Mouse (Mus musculus): Measurements from ENCODE around the gene Stum.
"Not testable (repeated sequence)": the region's sequence is repeated elsewhere in the genome, so short reads cannot be mapped to it uniquely, and the experiment has no call there.

The Stum gene

DNA sequence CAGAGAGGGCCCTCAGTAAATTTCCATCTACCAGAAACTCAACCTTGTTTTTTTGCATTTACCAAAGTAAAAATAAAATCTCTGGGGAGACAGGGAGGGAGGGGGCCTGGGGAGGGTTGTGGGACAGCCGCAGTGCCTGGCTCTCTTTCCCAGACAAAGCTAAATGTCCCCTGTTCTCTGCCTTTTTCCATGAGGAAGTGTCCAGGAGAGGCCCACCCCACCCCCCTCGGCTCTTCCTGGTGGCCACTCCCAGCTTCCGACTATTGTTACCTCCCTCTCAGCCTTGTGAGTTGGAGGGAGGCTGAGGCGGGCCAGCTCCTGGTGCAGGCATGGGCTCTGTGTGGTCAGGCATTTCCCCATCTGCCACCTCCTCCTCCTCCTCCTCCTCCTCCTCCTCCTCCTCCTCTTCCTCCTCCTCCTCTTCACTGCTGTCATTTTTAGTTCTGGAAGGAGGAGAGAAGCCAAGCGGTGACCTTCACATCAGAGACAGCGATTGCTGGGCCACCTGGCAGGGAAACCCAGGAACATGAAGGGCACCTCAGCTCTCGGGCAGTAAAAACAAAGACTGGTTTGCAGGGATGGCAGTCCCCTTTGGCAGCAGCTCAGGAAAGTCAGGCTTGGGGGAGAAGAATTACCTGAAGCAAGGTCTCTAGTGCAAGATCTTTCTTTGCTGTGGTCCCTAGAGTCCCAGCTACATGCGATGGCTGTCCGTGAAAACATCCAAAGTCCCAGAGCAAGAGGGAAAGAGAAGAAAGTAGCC is 77.5 kb downstream of the Stum start:
- DNase-seq (ENCODE audit: low read depth, low spot score) = no peak

DNA sequence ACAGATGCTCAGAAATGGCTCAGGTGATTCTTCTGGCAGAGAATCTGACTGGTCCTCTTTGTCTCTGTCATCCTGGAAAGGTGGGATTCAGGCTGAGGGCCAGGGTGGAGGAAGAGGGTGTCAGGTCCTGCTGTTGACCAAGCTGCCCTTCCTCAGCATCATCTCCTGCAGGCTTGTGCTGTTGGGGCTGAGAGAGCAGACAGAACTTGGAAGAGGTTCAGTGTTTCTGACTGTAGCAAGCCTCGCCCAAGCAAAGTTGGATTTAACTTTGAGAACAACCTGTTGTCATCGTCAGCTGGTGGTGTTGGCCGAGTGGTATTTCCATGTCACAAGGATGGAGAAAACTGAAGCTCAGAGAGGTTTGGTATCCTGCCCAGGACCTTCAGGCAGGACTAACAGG is 78.6 kb downstream of the Stum start:
- DNase-seq (ENCODE audit: low read depth, low spot score) = no peak

DNA sequence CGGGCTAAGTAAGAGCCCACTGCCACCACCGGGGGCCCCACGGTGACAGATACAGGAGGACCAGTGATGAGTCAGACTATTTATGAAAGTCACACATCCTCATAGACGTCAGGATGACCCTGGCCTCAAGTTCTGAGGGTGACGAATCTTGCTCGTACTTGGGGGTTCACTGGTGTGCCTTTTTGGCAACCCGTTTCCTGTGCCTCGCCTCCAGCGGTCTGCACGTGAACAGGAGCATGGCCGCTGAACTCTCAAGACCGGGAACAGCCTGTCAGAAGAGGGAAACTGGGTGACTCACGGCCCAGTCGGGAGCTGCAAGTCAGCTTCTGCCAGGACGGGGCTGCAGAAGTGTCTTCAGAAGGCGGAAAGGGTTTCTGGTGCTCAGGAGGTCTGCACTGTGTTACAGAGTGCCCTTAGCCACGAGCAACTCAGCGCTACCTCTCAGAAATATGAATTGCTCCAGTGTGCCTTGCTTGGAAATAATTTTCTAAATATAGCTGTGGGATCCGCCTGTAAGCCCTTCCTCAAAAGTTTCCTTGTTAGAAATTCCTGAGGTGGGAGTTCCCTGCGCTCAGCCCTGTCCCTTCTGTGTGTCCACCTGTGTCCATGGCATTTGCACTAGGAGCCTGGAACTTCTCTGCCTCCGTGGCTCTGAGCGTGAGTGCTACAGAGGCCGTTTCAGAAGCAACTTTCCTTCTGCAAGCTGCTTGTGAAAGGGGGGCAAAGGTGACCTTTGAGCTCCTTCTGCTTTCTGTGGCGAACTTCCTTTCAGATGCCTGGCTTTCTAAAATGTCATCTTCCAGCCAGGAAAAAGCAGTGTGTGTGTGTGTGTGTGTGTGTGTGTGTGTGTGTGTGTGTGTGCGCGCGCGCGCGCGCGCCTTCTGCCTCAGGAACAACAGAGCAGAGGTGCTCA is 79.4 kb downstream of the Stum start:
- DNase-seq (ENCODE audit: low read depth, low spot score) = no peak

DNA sequence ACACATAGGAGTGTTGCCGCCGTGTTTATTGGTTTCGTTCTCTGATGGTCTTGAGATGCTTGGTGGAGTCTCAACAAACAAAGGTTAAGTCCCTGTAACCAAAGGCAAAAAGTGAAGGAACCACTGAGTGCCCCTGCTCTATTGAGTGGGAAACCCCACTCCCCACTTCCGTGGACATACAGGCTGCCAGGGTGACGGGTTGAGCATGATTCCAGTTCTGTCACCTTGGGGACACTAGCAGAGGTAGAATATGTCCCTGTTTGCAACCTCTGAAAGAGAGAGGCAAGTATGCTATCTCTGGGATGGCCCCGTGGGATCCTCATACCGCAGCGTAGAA is 80.0 kb downstream of the Stum start:
- no peak for DNase-seq (ENCODE audit: low read depth, low spot score)

DNA sequence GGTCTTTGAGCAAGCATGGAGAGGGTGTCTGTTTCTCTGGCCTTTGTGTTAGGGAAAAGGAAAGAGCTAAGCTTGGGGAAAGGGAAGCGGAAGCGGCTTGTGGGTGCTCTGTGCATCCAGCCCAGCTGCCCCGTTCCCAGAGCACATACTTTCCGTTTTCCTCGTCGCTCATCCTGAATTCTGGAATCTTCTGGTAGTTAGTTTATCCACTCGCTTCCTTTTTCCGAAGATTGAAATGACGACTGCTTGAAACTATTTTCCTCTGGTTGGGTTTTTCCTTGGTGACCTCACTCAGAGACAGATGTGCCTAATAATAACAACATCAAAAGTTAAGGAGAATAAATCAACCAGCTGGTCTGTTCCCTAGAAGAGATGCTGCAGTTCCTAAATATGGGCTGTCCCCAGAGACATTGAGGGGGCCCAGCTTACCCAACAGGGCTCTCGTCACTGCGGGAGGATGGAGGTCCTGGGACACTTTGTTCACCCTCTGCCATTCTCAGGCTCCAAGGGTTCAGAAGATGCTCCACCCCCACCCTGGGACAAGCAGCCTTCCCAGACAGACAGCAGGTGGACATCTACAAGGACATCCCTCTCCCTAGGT is 80.7 kb downstream of the Stum start:
- no peak for DNase-seq (ENCODE audit: low read depth, low spot score)

DNA sequence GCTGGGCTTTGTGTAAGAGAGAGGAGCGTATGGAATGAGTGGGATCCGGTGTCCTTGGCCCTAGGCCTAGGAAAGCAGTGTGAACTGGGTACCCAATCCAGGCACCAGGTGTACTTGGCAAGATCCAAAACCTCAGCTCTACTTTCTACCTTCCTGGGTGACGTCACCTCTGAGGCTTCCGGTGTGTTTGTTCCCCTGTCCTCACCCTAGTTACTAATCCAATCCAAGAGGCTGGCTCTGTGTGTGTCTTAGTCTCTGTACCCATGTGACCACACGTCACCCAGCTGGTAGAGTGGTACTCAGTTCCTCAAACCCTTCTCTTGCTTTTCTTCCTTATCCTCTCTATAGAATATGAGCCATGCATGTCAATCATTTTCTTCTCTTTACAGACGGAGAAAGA is 81.6 kb downstream of the Stum start:
- DNase-seq (ENCODE audit: low read depth, low spot score) = no peak

DNA sequence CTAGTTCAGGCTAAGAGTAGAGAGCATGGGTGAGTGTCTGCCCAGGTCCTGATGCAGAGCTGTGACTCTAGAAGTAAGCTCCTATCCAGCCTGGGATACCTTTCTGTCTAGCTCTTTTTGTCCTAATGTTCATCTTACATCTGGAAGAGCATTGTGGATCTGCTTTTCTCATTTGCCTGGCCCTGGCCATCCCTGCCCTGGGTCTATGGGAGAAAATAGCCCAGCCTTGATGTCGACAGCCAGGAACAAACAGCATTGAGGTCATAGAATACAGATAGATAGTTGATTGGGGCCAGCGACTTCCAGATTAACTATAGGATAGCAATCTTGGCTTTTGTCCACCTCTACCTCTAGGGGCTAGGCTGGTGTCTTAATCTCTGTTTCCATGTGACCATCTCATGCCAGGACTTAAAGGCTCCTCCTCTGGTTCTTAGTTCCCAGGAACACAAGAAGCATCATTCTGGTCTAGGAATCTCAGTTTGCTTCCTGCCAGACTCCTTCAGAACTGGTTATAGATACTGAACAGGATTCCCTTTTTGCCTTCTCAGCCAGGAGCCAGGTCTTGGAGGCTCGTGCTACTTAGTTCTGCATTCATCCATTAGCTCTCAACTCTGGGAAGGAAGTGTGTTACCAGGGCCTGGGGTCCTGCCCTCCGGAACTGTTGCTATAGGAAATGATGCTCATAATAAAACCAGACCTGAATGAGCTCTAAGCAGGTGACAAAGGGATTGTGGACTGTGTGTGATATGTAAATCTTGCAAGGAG is 82.4 kb downstream of the Stum start:
- DNase-seq (ENCODE audit: low read depth, low spot score) = no peak

DNA sequence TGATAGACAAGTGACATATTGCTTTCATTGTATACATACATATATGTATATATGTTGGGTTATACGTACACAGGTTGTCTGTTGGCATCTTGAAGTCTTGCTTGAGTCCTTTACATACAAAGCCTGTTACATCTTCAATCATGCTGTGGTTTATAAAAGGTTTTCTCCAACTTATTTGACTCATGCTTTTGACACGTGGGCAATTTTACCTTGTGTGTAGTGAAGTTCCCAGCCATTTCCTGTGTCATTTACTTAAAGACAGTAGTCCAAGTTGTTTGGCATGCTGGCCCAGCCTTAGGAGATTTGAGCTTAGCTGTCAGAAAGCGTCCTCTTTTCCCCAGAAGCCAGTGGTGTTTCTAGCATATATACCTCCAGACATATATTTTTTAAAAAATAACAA is 84.9 kb downstream of the Stum start:
- DNase-seq (ENCODE audit: low read depth, low spot score) = no peak

DNA sequence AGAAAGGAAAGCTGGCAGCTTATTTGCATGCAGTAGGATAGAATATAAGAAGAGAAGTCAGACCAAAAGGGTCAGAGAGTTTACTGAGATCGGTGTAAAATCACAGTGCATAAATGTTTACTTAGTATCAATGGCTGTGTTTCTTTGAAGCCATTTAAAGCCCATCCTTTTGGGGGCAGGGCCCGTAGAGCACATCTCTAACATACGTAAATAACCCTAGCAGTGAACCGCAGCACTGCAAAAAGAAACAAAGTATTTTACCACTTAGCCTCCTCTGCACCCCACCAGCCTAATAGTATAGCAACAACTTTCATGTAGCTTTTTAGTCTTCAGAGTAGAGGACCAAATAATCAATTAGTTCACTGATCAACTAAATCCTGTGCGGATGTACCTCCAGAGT is 85.6 kb downstream of the Stum start:
- no peak for DNase-seq (ENCODE audit: low read depth, low spot score)

DNA sequence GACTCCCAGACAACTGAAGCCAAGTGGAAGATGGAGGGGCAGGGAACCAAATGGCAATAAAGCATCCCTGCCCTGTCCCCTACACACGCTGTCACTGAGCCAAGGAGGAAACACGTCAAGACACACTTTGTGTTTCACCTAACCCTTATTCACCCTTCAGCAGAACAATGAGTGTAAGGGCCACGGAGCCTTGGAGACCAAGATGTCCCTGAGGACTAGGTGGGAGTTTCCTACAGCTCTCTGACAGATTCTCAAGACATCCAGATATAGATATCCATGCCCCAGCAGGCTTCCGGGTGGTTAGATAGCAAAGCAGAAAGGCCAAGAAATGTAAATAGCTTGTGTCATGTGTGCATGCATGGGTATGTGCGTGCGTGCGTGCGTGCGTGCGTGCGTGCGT is 89.4 kb downstream of the Stum start:
- no peak for DNase-seq (ENCODE audit: low read depth, low spot score)

DNA sequence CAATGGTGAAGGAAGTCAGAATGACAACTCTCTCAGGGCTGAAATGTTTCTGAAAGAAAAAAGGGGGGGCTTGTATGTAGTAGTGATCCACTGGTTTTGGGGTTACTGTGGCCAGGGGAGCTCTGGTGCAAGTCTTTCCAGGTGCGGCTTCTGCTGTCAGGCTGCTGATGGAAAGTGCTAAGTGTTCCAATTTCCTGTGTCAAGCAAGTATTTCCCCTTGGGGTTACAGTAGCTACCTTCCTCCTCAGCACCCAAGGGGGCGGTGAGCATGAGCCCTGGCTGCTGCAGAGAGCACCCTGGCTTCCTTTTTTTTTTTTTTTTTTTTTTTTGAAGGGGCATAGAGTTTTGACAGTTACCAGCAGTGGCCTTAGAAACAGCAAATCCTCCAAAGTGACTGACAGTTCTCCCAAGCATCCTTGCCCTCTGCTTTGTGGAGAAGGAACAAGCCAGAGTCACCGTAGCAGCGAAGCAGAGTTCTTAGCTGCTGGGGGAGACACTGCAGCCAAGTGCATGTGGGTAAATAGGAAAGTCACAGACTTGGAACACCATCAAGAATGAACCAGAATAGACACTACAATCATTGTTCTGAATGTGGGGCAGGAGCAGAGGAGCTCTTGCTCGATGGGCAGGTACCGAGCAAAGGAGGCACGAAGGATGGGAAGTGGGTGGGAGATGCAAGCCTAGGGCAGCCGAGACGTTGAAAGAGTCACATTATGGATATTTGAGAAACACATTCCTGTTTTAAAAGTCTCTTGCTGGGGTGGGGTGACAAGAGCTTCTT is 90.1 kb downstream of the Stum start:
- DNase-seq (ENCODE audit: low read depth, low spot score) = no peak

DNA sequence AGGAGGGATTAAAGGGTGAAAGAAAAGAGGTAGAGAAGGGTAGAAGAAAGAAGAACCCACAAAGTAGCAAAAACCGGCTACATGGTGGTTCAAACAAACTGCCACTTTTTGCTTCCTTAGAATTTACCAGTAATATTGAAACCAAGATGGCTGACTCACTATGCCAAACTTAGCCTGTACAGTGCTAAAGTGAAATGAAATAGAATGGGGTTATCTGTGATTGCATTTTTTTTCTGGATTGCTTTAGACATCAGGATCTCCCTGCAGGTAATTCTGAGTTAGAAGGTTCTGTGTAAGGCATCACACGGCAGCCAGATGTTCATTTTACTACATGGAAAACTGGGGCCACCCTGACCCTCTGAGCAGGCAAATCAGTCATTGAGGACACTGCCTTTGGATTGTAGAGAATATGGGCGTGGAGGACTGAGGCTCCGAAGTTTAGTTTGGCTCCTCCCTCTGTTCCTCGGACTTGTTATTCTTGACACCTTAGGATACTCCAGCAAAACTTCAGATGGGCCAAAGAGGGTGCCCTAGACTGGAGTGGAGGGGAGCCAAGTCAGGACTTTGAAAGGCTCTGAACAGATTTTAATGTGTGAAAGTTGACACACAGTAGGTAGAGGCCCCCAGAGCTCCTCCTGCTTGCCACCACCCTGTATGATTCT is 91.0 kb downstream of the Stum start:
- DNase-seq (ENCODE audit: low read depth, low spot score) = no peak

DNA sequence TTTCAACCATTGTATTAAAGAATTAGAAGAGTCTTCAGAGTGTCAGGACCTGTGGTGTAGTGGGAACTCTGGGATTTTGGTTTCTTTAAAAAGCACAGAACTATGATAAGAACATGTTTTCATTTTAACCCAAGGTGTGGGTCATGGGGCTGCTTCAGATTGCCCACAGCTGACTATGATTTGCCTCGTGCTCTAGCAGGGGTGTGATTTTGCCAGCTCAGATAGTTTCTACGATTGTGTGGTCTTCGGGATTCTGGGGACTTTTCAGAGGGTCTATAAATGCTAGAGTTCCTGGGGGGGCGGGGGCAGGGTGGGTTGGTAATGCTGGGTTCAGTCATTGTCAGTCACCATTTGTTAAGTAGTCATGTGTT is 91.7 kb downstream of the Stum start:
- no peak for DNase-seq (ENCODE audit: low read depth, low spot score)

DNA sequence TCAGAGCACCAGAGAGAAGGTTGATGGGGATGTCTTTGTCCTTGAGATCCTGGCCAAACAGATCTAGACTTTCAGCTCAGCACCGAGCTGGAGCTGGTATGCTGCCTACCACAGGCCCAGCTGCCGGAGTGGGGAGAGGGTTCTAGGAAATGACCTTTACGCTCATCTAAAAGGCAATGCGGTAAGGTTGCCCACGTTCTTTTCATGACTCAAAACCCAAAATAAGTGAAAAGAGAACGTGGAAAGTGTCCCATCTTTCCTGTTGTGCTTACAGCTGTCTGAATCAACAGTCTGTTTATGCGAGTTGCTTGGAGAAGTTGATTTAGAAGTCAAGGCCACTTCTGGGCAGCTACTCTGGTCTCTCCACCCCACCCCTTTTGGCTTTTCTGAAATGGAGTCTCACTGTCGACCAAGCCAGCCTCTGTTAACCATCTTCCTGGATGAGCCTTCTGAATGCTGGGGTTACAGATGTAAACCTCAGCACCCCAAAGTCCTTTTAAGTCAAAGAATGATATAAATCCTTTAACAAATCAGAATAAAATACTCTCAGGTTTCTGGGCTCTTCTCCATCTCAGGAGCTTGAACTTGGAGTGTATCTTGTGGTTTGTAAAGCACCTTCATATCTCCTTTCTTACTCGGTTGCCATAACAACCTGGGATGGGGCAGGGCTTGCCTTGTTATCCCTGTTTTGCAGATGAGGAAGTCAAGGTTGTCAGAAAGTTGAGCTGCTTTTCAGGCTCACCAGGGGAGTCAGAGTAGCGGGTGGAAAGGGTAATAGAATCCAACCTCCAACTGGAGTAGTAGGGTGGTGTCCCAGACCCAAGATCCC is 92.3 kb downstream of the Stum start:
- DNase-seq (ENCODE audit: low read depth, low spot score) = no peak

DNA sequence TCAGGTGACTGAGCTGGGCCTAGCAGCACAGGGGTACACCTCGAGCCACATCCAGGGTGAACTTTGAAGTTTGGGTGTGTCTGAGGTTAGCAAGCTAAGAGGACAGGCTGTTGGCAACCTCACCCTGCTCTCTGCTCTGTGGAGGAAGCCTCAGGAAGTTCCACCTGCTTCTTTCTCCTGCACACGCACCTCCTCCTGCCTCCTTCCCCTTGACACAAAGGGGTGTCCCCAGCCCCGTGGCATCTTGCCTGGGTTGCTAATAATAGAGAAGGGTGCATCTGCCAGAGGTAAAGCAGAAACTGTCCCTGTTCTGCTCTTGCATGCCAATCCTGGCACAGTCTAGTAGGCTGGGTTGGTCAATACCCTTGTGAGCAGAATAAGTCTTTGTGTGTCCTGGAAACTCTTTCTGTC is 93.0 kb downstream of the Stum start:
- no peak for DNase-seq (ENCODE audit: low read depth, low spot score)

DNA sequence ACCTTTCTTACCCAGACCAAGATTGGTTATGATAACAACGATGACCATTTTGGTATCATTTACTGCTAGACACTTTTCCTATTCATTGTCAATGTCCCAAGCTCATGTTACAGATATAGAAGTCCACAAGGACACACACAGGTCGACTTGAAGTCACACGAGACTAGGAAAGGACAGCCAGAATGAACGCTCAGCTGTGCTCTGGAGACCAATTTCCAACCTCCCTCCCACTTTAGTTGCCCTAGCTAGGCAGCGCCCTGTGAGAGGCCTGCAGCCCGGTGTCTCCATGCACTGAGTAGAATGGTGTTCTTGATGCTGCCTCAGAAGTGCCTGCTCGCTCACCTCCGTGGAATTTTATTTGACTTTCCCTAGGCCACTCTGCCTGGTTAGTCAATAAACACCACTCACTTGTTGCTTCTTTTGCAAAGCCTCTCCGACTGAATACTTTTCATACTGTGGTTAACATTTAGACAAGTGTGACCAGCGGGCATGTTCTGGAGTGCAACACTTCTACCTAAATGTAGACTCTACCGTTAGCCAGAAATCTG is 94.0 kb downstream of the Stum start:
- DNase-seq (ENCODE audit: low read depth, low spot score) = not testable (repeated sequence)

DNA sequence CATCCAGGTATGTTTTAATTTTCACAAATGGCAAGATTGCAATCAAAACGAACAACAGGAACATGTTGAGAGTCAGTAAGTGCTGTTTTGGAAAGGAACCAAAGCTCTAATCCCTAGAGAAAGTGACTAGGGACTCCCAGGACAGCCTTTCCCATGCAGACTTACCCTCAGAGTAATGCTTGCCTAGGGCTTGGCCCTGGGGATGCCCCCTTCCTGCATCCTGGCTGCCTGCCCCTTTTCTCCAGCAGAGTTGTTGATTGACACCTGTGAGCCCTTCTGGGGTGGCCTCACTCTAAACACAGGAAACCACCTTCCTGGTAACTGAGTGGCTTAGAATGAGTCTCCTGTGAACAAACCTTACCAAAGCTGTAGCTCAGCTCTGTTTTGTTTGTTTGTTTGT is 94.8 kb downstream of the Stum start:
- no peak for DNase-seq (ENCODE audit: low read depth, low spot score)

DNA sequence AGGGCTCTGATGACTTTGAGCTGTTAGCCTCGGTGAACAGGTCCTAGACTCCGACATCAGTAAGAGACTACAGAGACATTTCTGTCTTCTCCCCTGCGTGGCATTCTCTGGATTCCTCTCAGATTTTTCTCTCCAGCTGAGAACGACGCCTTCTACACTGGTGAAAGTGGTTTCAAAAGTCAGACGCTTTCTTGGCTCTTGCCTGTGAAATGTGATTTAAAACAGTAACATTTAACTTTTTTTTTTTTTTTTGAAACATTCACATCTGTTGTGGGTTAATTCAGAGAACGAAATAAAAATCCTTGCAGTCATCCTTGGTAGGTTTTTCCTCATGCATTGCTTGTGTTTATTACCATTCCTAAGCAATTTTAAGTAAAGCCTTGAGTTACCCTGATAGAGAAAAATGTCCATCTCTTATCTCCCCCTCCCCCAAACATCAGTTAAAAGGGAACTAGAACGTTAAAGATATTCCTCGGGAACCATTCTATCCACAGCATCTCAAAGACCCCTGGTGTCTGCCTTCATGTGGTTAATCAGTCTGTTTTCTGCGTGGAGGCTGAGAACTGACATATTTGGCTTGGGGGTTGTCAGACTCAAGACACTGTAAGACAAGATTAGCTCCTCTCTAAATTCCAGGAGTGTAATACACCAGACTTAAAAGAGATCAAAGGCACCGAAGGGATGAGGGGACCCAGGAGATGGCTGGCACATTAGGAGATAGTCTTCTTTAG is 95.4 kb downstream of the Stum start:
- no peak for DNase-seq (ENCODE audit: low read depth, low spot score)

Data from c-Kit-negative CD71-positive TER-119-positive erythroid progenitor cells, embryonic 14.5 days (primary cell).